Mouse (Mus musculus) MEL (cell line): ENCODE measurements around the gene Zfp212. TPM values are rescaled to one million over a fixed set of nuclear protein-coding genes. Genes with fewer than 3 reads are reported as not detected.

Experiments
- DNase-seq: peaks from one replicate; pipeline ENCODE4 v3.0.0; 2011; ENCODE audit warnings: low read depth, low spot score
- H3K27ac ChIP-seq: 2 replicates; pipeline ENCODE4 v1.5.1; 2012; ENCODE audit warnings: low read depth, mild to moderate bottlenecking, control low read depth, low read length, moderate library complexity; ENCODE audit not compliant: control insufficient read depth
- H3K27me3 ChIP-seq, 2 experiments: fragments of 150-350 bp in 1 of 2; sonication (generic) in 1 of 2; 2 replicates each; pipeline ENCODE4 v1.6.1; 2012; ENCODE audit warnings: low read length in 2 of 2, mild to moderate bottlenecking in 2 of 2, improper control_type of control experiment in 1 of 2, moderate library complexity in 1 of 2; ENCODE audit not compliant: insufficient read depth in 2 of 2, control insufficient read depth in 1 of 2
- H3K36me3 ChIP-seq, 2 experiments: 2 replicates each; pipeline ENCODE4 v1.6.1; 2012 to 2014; ENCODE audit warnings: low read length in 2 of 2, improper control_type of control experiment in 1 of 2, inconsistent platforms in 1 of 2, mild to moderate bottlenecking in 1 of 2; ENCODE audit not compliant: insufficient read depth in 2 of 2, control insufficient read depth in 1 of 2
- H3K4me1 ChIP-seq, 2 experiments: fragments of 150-350 bp in 1 of 2; sonication (generic) in 1 of 2; 2 replicates each; pipeline ENCODE4 v1.6.1; 2012; ENCODE audit warnings: low read length in 2 of 2, improper control_type of control experiment in 1 of 2, mild to moderate bottlenecking in 1 of 2; ENCODE audit not compliant: insufficient read depth in 2 of 2, control insufficient read depth in 1 of 2
- H3K4me3 ChIP-seq, 2 experiments: fragments of 150-350 bp in 1 of 2; sonication (generic) in 1 of 2; 2 replicates each; pipeline ENCODE4 v1.5.1; 2012; ENCODE audit warnings: low read depth in 2 of 2, low read length in 2 of 2, mild to moderate bottlenecking in 2 of 2, moderate library complexity in 2 of 2, control low read depth in 1 of 2, improper control_type of control experiment in 1 of 2; ENCODE audit not compliant: control insufficient read depth in 1 of 2, insufficient read depth in 1 of 2
- H3K79me2 ChIP-seq: 2 replicates; pipeline ENCODE4 v1.6.1; 2012; ENCODE audit warnings: mild to moderate bottlenecking, low read length, moderate library complexity; ENCODE audit not compliant: control insufficient read depth, poor library complexity, insufficient read depth
- H3K9ac ChIP-seq: 2 replicates; pipeline ENCODE4 v1.6.1; 2012; ENCODE audit warnings: low read depth, mild to moderate bottlenecking, control low read depth, low read length, moderate library complexity; ENCODE audit not compliant: control insufficient read depth, poor library complexity, severe bottlenecking
- H3K9me3 ChIP-seq: fragments of 150-350 bp; sonication (generic); replicated peaks from 2 replicates; pipeline ENCODE4 v1.6.1; 2012; ENCODE audit warnings: mild to moderate bottlenecking, low read length, improper control_type of control experiment, moderate library complexity; ENCODE audit not compliant: insufficient read depth
- EP300 ChIP-seq, 2 experiments: IDR thresholded peaks; 2 replicates each; pipeline ENCODE4 v1.6.1; 2011; ENCODE audit warnings: improper control_type of control experiment in 2 of 2, low read length in 2 of 2, low read depth in 1 of 2, mild to moderate bottlenecking in 1 of 2
- HCFC1 ChIP-seq: IDR thresholded peaks from 2 replicates; pipeline ENCODE4 v1.6.1; 2012; ENCODE audit warnings: low read depth, mild to moderate bottlenecking, inconsistent platforms, low read length, improper control_type of control experiment, moderate library complexity
- MXI1 ChIP-seq: IDR thresholded peaks from 2 replicates; pipeline ENCODE4 v1.6.1; 2011; ENCODE audit warnings: mild to moderate bottlenecking, low read depth, low read length, improper control_type of control experiment
- MYB ChIP-seq: IDR thresholded peaks from 2 replicates; pipeline ENCODE4 v1.6.1; 2011; ENCODE audit warnings: mild to moderate bottlenecking, low read depth, low read length, improper control_type of control experiment
- NELFE ChIP-seq: IDR thresholded peaks from 2 replicates; pipeline ENCODE4 v1.6.1; 2011; ENCODE audit warnings: low read depth, low read length, improper control_type of control experiment
- NRF1 ChIP-seq: IDR thresholded peaks from 2 replicates; pipeline ENCODE4 v1.6.1; 2014; ENCODE audit warnings: low read depth, mild to moderate bottlenecking, inconsistent platforms, low read length, improper control_type of control experiment, moderate library complexity; ENCODE audit not compliant: poor library complexity, insufficient read depth, severe bottlenecking
- POLR2A ChIP-seq, 2 experiments: IDR thresholded peaks; 2 replicates each; pipeline ENCODE4 v1.6.1; 2011 to 2012; ENCODE audit warnings: low read length in 2 of 2, mild to moderate bottlenecking in 2 of 2, control low read depth in 1 of 2, improper control_type of control experiment in 1 of 2, low read depth in 1 of 2, moderate library complexity in 1 of 2; ENCODE audit not compliant: control insufficient read depth in 1 of 2, insufficient read depth in 1 of 2, poor library complexity in 1 of 2
- POLR2AphosphoS2 ChIP-seq: IDR thresholded peaks from 2 replicates; pipeline ENCODE4 v1.6.1; 2011; ENCODE audit warnings: low read length, improper control_type of control experiment
- POLR2AphosphoS5 ChIP-seq: IDR thresholded peaks from 2 replicates; pipeline ENCODE4 v1.6.1; 2012; ENCODE audit warnings: low read depth, borderline replicate concordance, mild to moderate bottlenecking, inconsistent platforms, low read length, moderate library complexity, mixed read lengths
- RAD21 ChIP-seq: IDR thresholded peaks from 2 replicates; pipeline ENCODE4 v1.6.1; 2011; ENCODE audit warnings: mild to moderate bottlenecking, low read depth, low read length, improper control_type of control experiment
- SIN3A ChIP-seq: IDR thresholded peaks from 2 replicates; pipeline ENCODE4 v1.6.1; 2012; ENCODE audit warnings: low read length, improper control_type of control experiment, inconsistent platforms
- SMC3 ChIP-seq: IDR thresholded peaks from 2 replicates; pipeline ENCODE4 v1.6.1; 2011; ENCODE audit warnings: low read depth, low read length, improper control_type of control experiment
- TAL1 ChIP-seq: IDR thresholded peaks from 2 replicates; pipeline ENCODE4 v1.6.1; 2012; ENCODE audit warnings: mild to moderate bottlenecking, inconsistent platforms, low read length, moderate library complexity, mixed read lengths
- TBP ChIP-seq: IDR thresholded peaks from 2 replicates; pipeline ENCODE4 v1.8.0; 2011; ENCODE audit warnings: low read depth, low read length, improper control_type of control experiment
- TCF12 ChIP-seq: IDR thresholded peaks from 2 replicates; pipeline ENCODE4 v1.6.1; 2014; ENCODE audit warnings: low read depth, mild to moderate bottlenecking, inconsistent platforms, low read length, improper control_type of control experiment, moderate library complexity
- USF1 ChIP-seq: IDR thresholded peaks from 2 replicates; pipeline ENCODE4 v1.6.1; 2014; ENCODE audit warnings: low read depth, mild to moderate bottlenecking, inconsistent platforms, low read length, improper control_type of control experiment, moderate library complexity
- USF2 ChIP-seq, 2 experiments: IDR thresholded peaks; 2 replicates each; pipeline ENCODE4 v1.6.1; 2011 to 2012; ENCODE audit warnings: improper control_type of control experiment in 2 of 2, low read length in 2 of 2, borderline replicate concordance in 1 of 2, inconsistent platforms in 1 of 2, low read depth in 1 of 2, mild to moderate bottlenecking in 1 of 2; ENCODE audit not compliant: insufficient read depth in 1 of 2
- polyA plus RNA-seq, 2 experiments: library from polyadenylated mRNA; stranded (reverse) in 1 of 2; unstranded in 1 of 2; fragments of >175 nt in 1 of 2; fragments of >200 nt in 1 of 2; gene quantifications; 2 replicates each; pipeline versions ENCODE4 v1.2.1 to v1.2.4; 2012; ENCODE audit warnings: low replicate concordance in 2 of 2, low read depth in 1 of 2; ENCODE audit not compliant: insufficient read length in 2 of 2, insufficient read depth in 1 of 2, missing spikeins in 1 of 2
- total RNA-seq: library from RNA; depleted of rRNA; stranded (reverse); fragments of 300-350 nt; gene quantifications from 2 replicates; pipeline ENCODE4 v1.2.3, GENCODE M21; 2012

Zfp212 gene
- total and polyA plus RNA-seq, 3 experiments, result 7.4 to 17.5 TPM; not detected in 1

GRCm38 (mm10) chr6:47947388-47947787 is 27.1 kb downstream of the Zfp212 start:
- Histone ChIP-seq H3K4me3 (no peak overlapping the region), H3K79me2 (no peaks in the 10 kb centered on the region), H3K9ac (no peak overlapping the region), H3K4me1 (no peaks in the 10 kb centered on the region), H3K27ac (no peak overlapping the region), H3K36me3 (no peaks in the 10 kb centered on the region), H3K9me3 (no peaks in the 10 kb centered on the region), H3K27me3 (no peaks in the 10 kb centered on the region)
- TF ChIP-seq TBP (peak; percentile 78), RAD21 (no peak)
- DNase-seq, result no peak

GRCm38 (mm10) chr6:47953191-47953726 is 33.0 kb downstream of the Zfp212 start, which contains the start of gene Zfp956:
Zfp956 (plus strand) TSS chr6:47953390.
- DNase-seq, result peak; percentile 96
- no peaks in the 10 kb centered on the region for H3K27me3 ChIP-seq
- H3K9me3 ChIP-seq, result no peaks in the 10 kb centered on the region
- H3K79me2 ChIP-seq, result peaks cover 16% of the 10 kb centered on the region
- peaks cover 3 to 13% of the 10 kb centered on the region in 2 experiments for H3K4me1 ChIP-seq
- peak within 1 kb of the TSS; percentile 69 for H3K27ac ChIP-seq
- H3K9ac ChIP-seq, result peak within 1 kb of the TSS; percentile 83
- H3K36me3 ChIP-seq, result peaks cover 0 to 15% of the 10 kb centered on the region in 2 experiments; a peak in 2 of 4 replicates
- TF ChIP-seq USF2 (IDR thresholded peaks at IDR 0.05; ENCODE audit: borderline replicate concordance in 1 of 2, insufficient read depth in 1 of 2, low read depth in 1 of 2, low read length in 2 of 2) (no peak), NELFE (peak; percentile 83), EP300 (IDR thresholded peaks at IDR 0.05; ENCODE audit: low read depth in 1 of 2, low read length in 2 of 2) (0 out of 4 replicates have a peak, but pooled peaks of 1 of the 2 experiments have one; percentile 8), USF1 (0 out of 2 replicates have a peak, but pooled peaks have one; percentile 35), NRF1 (no peak), TAL1 (no peak), TCF12 (no peak), MXI1 (peak; percentile 67), HCFC1 (peak; percentile 29; the same call in 1 of the 2 replicates), TBP (peak; percentile 73; the same call in 1 of the 2 replicates), POLR2A (IDR thresholded peaks at IDR 0.05; ENCODE audit: control insufficient read depth in 1 of 2, insufficient read depth in 1 of 2, low read depth in 1 of 2, low read length in 2 of 2, poor library complexity in 1 of 2) (peak; percentile 79 to 88), MYB (0 out of 2 replicates have a peak, but pooled peaks have one; percentile 27), SMC3 (no peak), POLR2AphosphoS2 (peak; percentile 70; the same call in 1 of the 2 replicates), SIN3A (peak; percentile 59; the same call in 1 of the 2 replicates), POLR2AphosphoS5 (0 out of 2 replicates have a peak, but pooled peaks have one; percentile 79)
- TF ChIP-seq, all 39 proteins: peak for 11
- H3K4me3 ChIP-seq, result peak within 1 kb of the TSS; percentile 88 to 92
